Comparison of ENCODE assay signal across 13 mouse cellular contexts in the genomic region with DNA sequence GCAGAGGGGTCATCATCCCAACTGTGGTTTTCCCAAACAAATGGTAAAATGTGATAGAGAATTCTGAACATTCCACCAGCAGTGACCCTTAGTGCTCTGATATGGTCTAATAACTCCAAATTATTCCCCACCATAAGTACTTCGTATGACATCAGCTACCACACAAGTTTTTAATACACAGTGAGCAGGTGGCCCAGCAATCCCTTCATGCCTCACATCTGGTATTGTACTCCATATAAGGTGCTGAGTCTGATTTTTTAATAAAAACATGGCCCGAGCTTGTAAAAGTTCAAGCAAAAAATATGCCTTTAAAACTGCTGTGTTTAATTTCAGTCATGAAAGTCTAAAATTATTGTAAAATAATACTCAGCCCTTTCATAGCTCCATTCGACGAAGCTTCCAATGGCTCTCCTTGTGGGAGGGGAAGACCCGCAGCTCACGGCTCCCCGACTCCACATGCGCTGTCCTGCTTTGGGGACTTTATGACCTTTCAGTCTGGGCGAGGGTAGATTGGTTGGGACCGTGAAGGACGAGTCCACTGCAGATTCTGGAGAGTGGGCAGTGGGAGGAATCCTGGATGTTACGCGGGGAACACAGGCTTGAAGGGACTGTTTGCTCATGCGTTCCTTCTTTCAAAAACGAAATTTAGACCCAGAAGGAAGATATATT.
"Had no signal": no experiment of that assay in that cellular context is flagged by ENCODE, and none has a peak within 500 bp of the region (broad histone marks: within the 10 kb centered on the region; RNA-seq: fewer than 3 reads in every experiment).

No protein-coding gene starts in this region.

- H3K27me3 ChIP-seq: liver, embryonic 13.5 days; lung, embryonic 15.5 days had no signal

- H3K4me2 ChIP-seq: liver, embryonic 13.5 days; lung, embryonic 15.5 days; midbrain, embryonic 12.5 days; neural tube, embryonic 13.5 days had no signal

- DNase-seq: kidney, adult 11 months; kidney, adult 9 months; kidney, postnatal 36 days; liver; liver, embryonic 13.5 days; liver, postnatal 0 days; right cerebral cortex, postnatal 14 days; thymus, postnatal 4 days had no signal

- H3K27ac ChIP-seq: kidney, postnatal 0 days; liver, embryonic 13.5 days; lung, embryonic 15.5 days; midbrain, embryonic 12.5 days; neural tube, embryonic 13.5 days had no signal

- H3K9ac ChIP-seq: liver, embryonic 13.5 days; liver, postnatal 0 days; lung, embryonic 15.5 days; midbrain, embryonic 12.5 days; neural tube, embryonic 13.5 days had no signal

- H3K36me3 ChIP-seq: liver, embryonic 13.5 days; lung, embryonic 15.5 days; midbrain, embryonic 12.5 days; neural tube, embryonic 13.5 days had no signal

- ATAC-seq: liver, postnatal 0 days had no signal

- H3K9me3 ChIP-seq: liver, embryonic 13.5 days; lung, embryonic 15.5 days; neural tube, embryonic 13.5 days had no signal

- H3K4me3 ChIP-seq: left cerebral cortex, adult 2 months; liver, embryonic 13.5 days; lung, embryonic 15.5 days; midbrain, embryonic 12.5 days; neural tube, embryonic 13.5 days had no signal

- H3K4me1 ChIP-seq: midbrain, embryonic 12.5 days had no signal
